Mouse (Mus musculus) colon, adult 2 months (tissue): ENCODE data around the gene Gpr162. TPM values are rescaled to one million over a fixed set of nuclear protein-coding genes. Genes with fewer than 3 reads are reported as not detected.

Experiments used
- polyA plus RNA-seq: library from polyadenylated mRNA; depleted of rRNA; stranded (reverse); fragments of >200 nt; gene quantifications from 2 replicates; pipeline ENCODE4 v1.2.3, GENCODE M21; 2012; rRNA removed

Gene Gpr162
- 2.3 and 2.7 TPM in 2 replicates for polyA plus RNA-seq

GRCm38 (mm10) chr6:124863658-124864298 lies at the start of gene Gpr162:
Gene Gpr162 (minus strand): TSS chr6:124863983.

DNA sequence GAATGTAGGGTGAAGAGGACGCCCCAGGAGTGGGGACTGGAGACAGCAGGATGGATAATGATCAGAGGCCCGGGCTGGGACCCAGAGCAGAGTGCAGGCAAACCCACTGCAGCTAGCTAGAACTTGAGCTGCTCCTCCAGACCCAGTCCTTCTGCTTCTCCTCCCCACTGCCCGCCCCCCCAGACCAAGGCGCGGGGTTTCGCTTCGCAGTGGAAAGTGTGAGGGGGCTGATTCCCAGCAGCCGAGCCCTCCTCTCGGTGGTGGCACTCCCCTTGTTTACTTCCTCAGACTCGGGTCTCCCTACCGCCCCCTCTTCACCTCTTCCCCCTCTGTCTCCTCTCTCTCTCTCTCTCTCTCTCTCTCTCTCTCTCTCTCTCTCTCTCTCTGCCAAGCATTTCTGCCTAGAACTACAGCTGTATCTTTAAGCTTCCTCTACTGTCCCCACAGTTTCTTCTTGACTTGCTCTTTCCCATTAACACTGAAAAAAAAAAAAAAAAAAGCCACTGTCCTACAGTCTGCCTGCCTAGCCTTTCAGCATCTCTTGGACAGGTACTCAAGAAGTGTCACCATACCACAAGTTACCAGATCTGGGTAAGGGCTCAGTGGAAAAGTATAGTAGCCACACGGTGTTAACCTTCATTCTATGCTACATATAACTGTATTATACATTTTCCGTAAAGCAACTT lies 47.9 kb upstream of the Gpr162 start, which contains the start of gene Lag3:
Lag3 (minus strand) TSS at position 173 of the 686 bp plus-strand sequence.

DNA sequence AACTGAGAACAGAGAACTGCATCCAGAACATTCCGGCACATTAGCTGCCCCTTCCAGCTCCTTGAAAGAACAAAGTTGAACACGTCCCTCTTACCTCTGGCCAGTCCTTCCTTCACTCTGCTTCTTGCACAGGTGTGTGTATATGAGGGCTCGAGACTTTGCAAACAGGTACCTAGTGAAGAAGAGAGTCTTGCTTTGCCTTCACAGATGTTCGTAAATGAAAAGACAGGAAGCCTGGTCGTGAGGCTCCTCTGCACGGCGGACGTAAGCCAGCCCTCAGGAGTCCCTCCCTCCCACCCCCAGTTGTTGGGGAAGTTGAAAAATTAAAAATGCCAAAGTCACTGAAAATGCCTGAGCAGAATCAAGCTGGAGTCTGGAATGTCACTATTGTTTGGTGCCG lies 24.2 kb upstream of the Gpr162 start, which contains the start of gene Cd4:
Cd4 (minus strand) TSS at position 236 of the 400 bp plus-strand sequence.

DNA sequence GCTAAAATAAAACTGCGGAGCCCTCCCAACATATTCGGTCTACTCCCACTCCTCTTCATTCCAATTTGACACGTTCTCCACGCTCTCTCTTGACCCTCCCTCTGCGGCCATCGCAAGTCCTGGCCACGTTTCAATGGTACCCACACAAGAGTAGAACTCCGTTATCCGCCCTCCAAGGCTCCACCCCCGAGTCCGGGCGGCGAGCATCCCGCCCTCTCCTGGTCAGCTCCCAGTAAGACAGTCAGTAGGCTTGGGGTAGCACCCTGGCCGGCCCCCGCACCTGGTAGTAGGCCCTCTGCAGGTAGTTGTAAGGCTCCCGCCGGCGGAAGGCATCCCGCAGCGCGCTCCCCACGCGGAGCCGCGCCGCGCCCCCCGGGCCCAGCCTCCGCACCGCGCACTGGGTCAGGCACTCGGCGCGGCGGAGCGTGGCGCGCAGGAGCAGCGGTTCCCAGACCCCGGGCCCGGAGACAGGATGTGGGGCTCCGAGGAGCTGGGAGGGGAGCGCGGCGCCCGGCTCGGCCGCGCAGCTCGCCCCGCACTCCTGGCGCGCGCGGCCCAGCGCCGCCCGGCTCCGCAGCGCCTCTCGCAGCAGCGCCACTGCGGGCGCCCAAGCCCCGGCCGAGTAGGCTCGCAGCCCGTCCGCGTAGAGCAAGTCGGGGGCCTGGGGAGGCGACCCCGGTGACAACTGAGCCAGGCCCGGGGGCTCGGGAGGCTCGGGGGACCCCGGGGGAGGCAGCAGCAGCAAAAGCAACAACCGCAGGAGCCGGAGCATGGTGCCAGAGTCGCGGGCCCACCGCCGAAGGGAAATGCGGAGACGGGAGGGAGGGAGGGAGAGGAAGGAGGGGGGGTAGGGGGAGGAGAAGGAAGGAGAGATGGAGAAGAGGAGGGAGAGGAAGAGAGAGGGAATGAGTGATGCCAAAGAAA lies 6.6 kb downstream of the Gpr162 start, which contains the start of gene P3h3:
P3h3 (minus strand) TSS at position 837 of the 924 bp plus-strand sequence.

GRCm38 (mm10) chr6:124840241-124841167 lies 23.3 kb downstream of the Gpr162 start, which contains the start of gene Gnb3:
Gene Gnb3 (minus strand): TSS chr6:124840275.

GRCm38 (mm10) chr6:124828868-124829798 lies 34.6 kb downstream of the Gpr162 start, which contains the start of the genes Usp5 and Cdca3:
Gene Usp5 (minus strand): TSS chr6:124829484.
Gene Cdca3 (plus strand): TSS chr6:124829547.

GRCm38 (mm10) chr6:124813933-124814332 lies 49.9 kb downstream of the Gpr162 start, which contains the start of gene Tpi1:
Gene Tpi1 (minus strand): TSS chr6:124814296.

Other genes with a start within 250 kb of the Gpr162 start
- gene C1s2, start 227.9 kb downstream of the Gpr162 start, polyA plus RNA-seq, result not detected in 2 replicates
- 102 and 141 TPM in 2 replicates for gene Lpcat3, start 201.0 kb downstream of the Gpr162 start, polyA plus RNA-seq
- gene Emg1, start 151.8 kb downstream of the Gpr162 start, polyA plus RNA-seq, result 36.9 and 39.0 TPM in 2 replicates
- 151 and 193 TPM in 2 replicates for gene Phb2, start 151.6 kb downstream of the Gpr162 start, polyA plus RNA-seq
- gene Ptpn6, start 125.3 kb downstream of the Gpr162 start, polyA plus RNA-seq, result 22.8 and 27.5 TPM in 2 replicates
- 180 and 222 TPM in 2 replicates for gene Grcc10, start 122.6 kb downstream of the Gpr162 start, polyA plus RNA-seq
- gene Gm45234, start 108.0 kb downstream of the Gpr162 start, polyA plus RNA-seq, result not detected in 2 replicates
- 52.2 and 59.6 TPM in 2 replicates for gene Atn1, start 107.5 kb downstream of the Gpr162 start, polyA plus RNA-seq
- gene Eno2, start 94.3 kb downstream of the Gpr162 start, polyA plus RNA-seq, result 8.6 and 8.8 TPM in 2 replicates
- gene Lrrc23, start 84.3 kb downstream of the Gpr162 start, polyA plus RNA-seq, result 0.40 and 0.79 TPM in 2 replicates
- gene Spsb2, start 55.3 kb downstream of the Gpr162 start, polyA plus RNA-seq, result 39.0 and 41.2 TPM in 2 replicates
- 442 and 514 TPM in 2 replicates for gene Tpi1, start 49.7 kb downstream of the Gpr162 start, polyA plus RNA-seq
- 66.9 and 70.4 TPM in 2 replicates for gene Usp5, start 34.5 kb downstream of the Gpr162 start, polyA plus RNA-seq
- 38.3 and 47.5 TPM in 2 replicates for gene Cdca3, start 34.4 kb downstream of the Gpr162 start, polyA plus RNA-seq
- 0.21 and 0.29 TPM in 2 replicates for gene Gnb3, start 23.7 kb downstream of the Gpr162 start, polyA plus RNA-seq
- 25.9 and 26.2 TPM in 2 replicates for gene P3h3, start 6.2 kb downstream of the Gpr162 start, polyA plus RNA-seq
- gene Cd4, start 24.2 kb upstream of the Gpr162 start, polyA plus RNA-seq, result 2.7 and 3.0 TPM in 2 replicates
- gene Lag3, start 47.7 kb upstream of the Gpr162 start, polyA plus RNA-seq, result 2.7 and 4.0 TPM in 2 replicates
- gene Ptms, start 56.1 kb upstream of the Gpr162 start, polyA plus RNA-seq, result 894 and 1,886 TPM in 2 replicates
- 357 and 413 TPM in 2 replicates for gene Mlf2, start 67.4 kb upstream of the Gpr162 start, polyA plus RNA-seq
- 206 and 213 TPM in 2 replicates for gene Cops7a, start 101.6 kb upstream of the Gpr162 start, polyA plus RNA-seq
- gene Pianp, start 132.7 kb upstream of the Gpr162 start, polyA plus RNA-seq, result 8.4 and 8.6 TPM in 2 replicates
- 59.4 and 64.6 TPM in 2 replicates for gene Zfp384, start 145.2 kb upstream of the Gpr162 start, polyA plus RNA-seq
- 37.5 and 37.7 TPM in 2 replicates for gene Ing4, start 175.8 kb upstream of the Gpr162 start, polyA plus RNA-seq
- gene Acrbp, start 185.7 kb upstream of the Gpr162 start, polyA plus RNA-seq, result 17.7 and 24.1 TPM in 2 replicates
- 71.9 and 87.7 TPM in 2 replicates for gene Lpar5, start 203.9 kb upstream of the Gpr162 start, polyA plus RNA-seq
- 88.5 and 103 TPM in 2 replicates for gene Chd4, start 232.0 kb upstream of the Gpr162 start, polyA plus RNA-seq